Mouse (Mus musculus) limb, embryonic 14.5 days (tissue): ENCODE measurements at regions not wholly inside any gene's neighbourhood (a gene's known extent, or its start where the extent isn't known, plus 50 kb on each side); places are given as distances from the start of the nearest gene placed in this dataset.

Source experiments
- ATAC-seq: fragments of 200-750 bp; cut with Nextera tagmentation; 2 replicates; pipeline ENCODE4 v1.8.0; 2017; ENCODE audit warnings: low read depth, moderate number of reproducible peaks, moderate TSS enrichment; ENCODE audit not compliant: low FRiP score
- DNase-seq: peaks from one replicate; pipeline ENCODE4 v3.0.0-alpha.2; 2015; ENCODE audit warnings: low spot score
- H3K27ac ChIP-seq: fragments of 300-500 bp; sonication (generic); replicated peaks from 2 replicates; pipeline ENCODE4 v1.5.1; 2014; ENCODE audit warnings: low read depth, mild to moderate bottlenecking, low read length, moderate library complexity, mixed read lengths
- H3K27me3 ChIP-seq: fragments of 300-500 bp; sonication (generic); 2 replicates; pipeline ENCODE4 v1.6.1; 2014; ENCODE audit warnings: low read length, mixed read lengths; ENCODE audit not compliant: control insufficient read depth, insufficient read depth
- H3K36me3 ChIP-seq: fragments of 300-500 bp; sonication (generic); 2 replicates; pipeline ENCODE4 v1.6.1; 2014; ENCODE audit warnings: mild to moderate bottlenecking, low read length, moderate library complexity, mixed read lengths; ENCODE audit not compliant: control insufficient read depth, insufficient read depth
- H3K4me1 ChIP-seq: fragments of 300-500 bp; sonication (generic); 2 replicates; pipeline ENCODE4 v1.6.1; 2014; ENCODE audit warnings: antibody characterized with exemption, low read length, mixed read lengths; ENCODE audit not compliant: control insufficient read depth, insufficient read depth
- H3K4me2 ChIP-seq: fragments of 300-500 bp; sonication (generic); replicated peaks from 2 replicates; pipeline ENCODE4 v1.6.1; 2014; ENCODE audit warnings: low read depth, mild to moderate bottlenecking, low read length, moderate library complexity; ENCODE audit not compliant: severe bottlenecking
- H3K4me3 ChIP-seq: fragments of 300-500 bp; sonication (generic); replicated peaks from 2 replicates; pipeline ENCODE4 v1.5.1; 2014; ENCODE audit warnings: low read length
- H3K9ac ChIP-seq: fragments of 300-500 bp; sonication (generic); 2 replicates; pipeline ENCODE4 v1.6.1; 2014; ENCODE audit warnings: mild to moderate bottlenecking, low read depth, low read length, moderate library complexity; ENCODE audit not compliant: severe bottlenecking
- H3K9me3 ChIP-seq: fragments of 300-500 bp; sonication (generic); 2 replicates; pipeline ENCODE4 v1.6.1; 2016; ENCODE audit warnings: low read length; ENCODE audit not compliant: control insufficient read depth
- POLR2A ChIP-seq: fragments of 200-500 bp; IDR thresholded peaks from 2 replicates; pipeline ENCODE4 v1.8.0; 2012; ENCODE audit warnings: inconsistent platforms, mild to moderate bottlenecking, moderate library complexity, borderline replicate concordance; ENCODE audit not compliant: insufficient read depth, insufficient read length; ENCODE audit errors: extremely low read depth
- WGBS: fragments of 180-500 bp; shearing (Covaris S2); extraction: QIAGEN DNeasy Blood & Tissue Kit; methylation state at CpG from one replicate; pipeline ENCODE4 v1.1.7; 2014; 5-methylcytosine and 5-hydroxymethylcytosine counted together

DNA sequence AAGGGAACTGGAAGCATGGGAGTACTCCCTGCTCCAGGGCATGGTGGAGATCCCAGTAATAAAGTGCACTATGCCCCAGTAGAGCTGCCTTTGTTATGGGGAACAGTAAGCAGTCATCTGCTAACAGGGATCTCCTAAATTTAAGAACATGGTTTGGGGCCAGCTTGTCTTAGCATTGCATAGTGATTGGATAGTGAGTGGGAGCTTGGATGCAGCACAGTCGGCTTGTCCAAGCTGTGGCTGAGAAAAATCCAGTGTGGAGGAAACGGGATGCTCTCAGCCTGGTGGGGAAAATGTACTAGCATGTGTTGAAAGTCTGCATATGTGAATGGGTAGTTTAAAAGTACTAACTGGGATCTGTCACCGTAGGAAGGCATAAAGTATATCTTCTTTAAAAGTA, 326.6 kb upstream of the Apob start:
- DNase-seq (no peak), ATAC-seq (no peak)
- no peak overlapping the region for H3K4me2 ChIP-seq
- no peaks in the 10 kb centered on the region for H3K9me3 ChIP-seq
- no peak for TF ChIP-seq POLR2A
- no peak overlapping the region for H3K9ac ChIP-seq
- no peak overlapping the region for H3K4me3 ChIP-seq
- H3K27me3 ChIP-seq, result no peaks in the 10 kb centered on the region
- no peak overlapping the region for H3K27ac ChIP-seq
- no peaks in the 10 kb centered on the region for H3K4me1 ChIP-seq
- WGBS, result 85% methylated on average over 3 of the region's 3 CpGs
- no peaks in the 10 kb centered on the region for H3K36me3 ChIP-seq

DNA sequence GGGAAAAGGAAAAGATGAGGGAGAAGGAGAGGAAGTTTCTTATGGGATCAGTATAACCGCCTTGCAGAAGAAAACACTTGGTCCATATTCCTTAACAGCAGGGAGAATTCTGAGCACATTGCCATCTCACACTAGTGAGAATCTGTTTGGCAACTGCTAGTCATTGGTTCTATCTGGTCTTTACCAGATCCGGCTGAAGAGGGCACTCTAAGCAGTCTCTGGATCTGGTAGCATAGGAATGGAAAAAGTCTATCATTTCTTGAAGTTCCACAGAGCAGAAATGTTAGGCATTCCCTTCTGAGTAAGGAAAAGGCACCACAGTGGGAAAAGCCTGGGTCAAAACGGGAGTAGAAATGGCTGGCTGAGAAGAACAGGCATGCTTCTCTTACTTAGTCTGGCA, 315.4 kb upstream of the Apob start:
- Histone ChIP-seq H3K36me3 (no peaks in the 10 kb centered on the region), H3K4me2 (no peak overlapping the region), H3K27ac (no peak overlapping the region), H3K9me3 (no peaks in the 10 kb centered on the region), H3K4me3 (no peak overlapping the region), H3K9ac (no peak overlapping the region), H3K27me3 (no peaks in the 10 kb centered on the region), H3K4me1 (no peaks in the 10 kb centered on the region)
- no peak for TF ChIP-seq POLR2A
- ATAC-seq (no peak), DNase-seq (no peak)
- 56% methylated on average over 3 of the region's 3 CpGs for WGBS

DNA sequence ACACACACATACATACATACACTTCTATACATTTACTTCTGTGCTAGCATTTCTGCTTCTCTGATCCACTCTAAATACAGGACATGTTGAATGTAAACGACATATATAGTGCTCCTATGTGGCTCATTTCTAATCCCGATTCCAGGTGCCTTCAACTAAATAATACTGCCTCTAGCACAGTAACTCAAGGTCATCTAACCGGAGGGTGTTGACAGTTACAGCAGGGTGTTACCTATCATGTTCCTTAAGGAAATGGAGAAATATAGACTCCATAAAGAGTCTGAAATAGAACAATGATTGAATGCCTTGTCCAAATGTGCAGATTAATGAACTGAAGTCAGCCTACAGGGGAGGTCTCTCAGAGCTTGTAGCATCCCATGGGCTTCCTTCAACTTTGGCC, 307.3 kb upstream of the Apob start:
- H3K27ac ChIP-seq, result no peak overlapping the region
- no peaks in the 10 kb centered on the region for H3K36me3 ChIP-seq
- H3K4me2 ChIP-seq, result no peak overlapping the region
- no peak for ATAC-seq
- no peak overlapping the region for H3K9ac ChIP-seq
- no peaks in the 10 kb centered on the region for H3K27me3 ChIP-seq
- no peaks in the 10 kb centered on the region for H3K9me3 ChIP-seq
- 70% methylated on average over 3 of the region's 3 CpGs for WGBS
- no peak for TF ChIP-seq POLR2A
- H3K4me3 ChIP-seq, result no peak overlapping the region
- H3K4me1 ChIP-seq, result no peaks in the 10 kb centered on the region
- DNase-seq, result peak; percentile 4

- WGBS, result 43% methylated on average over 1 of the region's 1 CpGs
- no peaks in the 10 kb centered on the region for H3K4me1 ChIP-seq
Observed at GRCm38 (mm10) chr12:7670561-7670960, 306.9 kb upstream of the Apob start.

GRCm38 (mm10) chr12:7691996-7692395, 285.5 kb upstream of the Apob start:
- ATAC-seq (no peak), DNase-seq (no peak)
- Histone ChIP-seq H3K27ac (no peak overlapping the region), H3K9me3 (no peaks in the 10 kb centered on the region), H3K36me3 (no peaks in the 10 kb centered on the region), H3K27me3 (no peaks in the 10 kb centered on the region), H3K4me1 (no peaks in the 10 kb centered on the region; the same call in none of the 2 replicates), H3K9ac (no peak overlapping the region), H3K4me3 (no peak overlapping the region), H3K4me2 (no peak overlapping the region)
- TF ChIP-seq POLR2A, result no peak
- 25% methylated on average over 7 of the region's 7 CpGs for WGBS

More at GRCm38 (mm10) chr12:7670561-7670960, 306.9 kb upstream of the Apob start:
- no peak; the same call in 1 of the 2 replicates for ATAC-seq
- Histone ChIP-seq H3K27ac (no peak overlapping the region), H3K4me3 (no peak overlapping the region), H3K36me3 (no peaks in the 10 kb centered on the region), H3K4me2 (no peak overlapping the region), H3K9ac (no peak overlapping the region), H3K9me3 (no peaks in the 10 kb centered on the region), H3K27me3 (no peaks in the 10 kb centered on the region)
- TF ChIP-seq POLR2A, result no peak
- DNase-seq, result no peak
